Mouse (Mus musculus) MEL (cell line): ENCODE measurements around the gene Vtn.

Experiments
- CTCF ChIP-seq, 3 experiments: IDR thresholded peaks in 2 of 3; conservative IDR thresholded peaks in 1 of 3; 2 replicates each; pipeline ENCODE4 v1.5.1; 2011 to 2012; ENCODE audit warnings: low read length in 3 of 3, low read depth in 2 of 3, mild to moderate bottlenecking in 2 of 3, improper control_type of control experiment in 1 of 3, inconsistent platforms in 1 of 3, mixed read lengths in 1 of 3, moderate library complexity in 1 of 3; ENCODE audit not compliant: control insufficient read depth in 1 of 3, insufficient read depth in 1 of 3, poor library complexity in 1 of 3, severe bottlenecking in 1 of 3
- EP300 ChIP-seq, 2 experiments: IDR thresholded peaks; 2 replicates each; pipeline ENCODE4 v1.6.1; 2011; ENCODE audit warnings: improper control_type of control experiment in 2 of 2, low read length in 2 of 2, low read depth in 1 of 2, mild to moderate bottlenecking in 1 of 2
- ETS1 ChIP-seq: IDR thresholded peaks from 2 replicates; pipeline ENCODE4 v1.6.1; 2012; ENCODE audit warnings: low read depth, mild to moderate bottlenecking, inconsistent platforms, low read length, improper control_type of control experiment, moderate library complexity
- MYC ChIP-seq: IDR thresholded peaks from 2 replicates; pipeline ENCODE4 v1.6.1; 2011; ENCODE audit warnings: low read depth, mild to moderate bottlenecking, low read length, improper control_type of control experiment, moderate library complexity
- POLR2A ChIP-seq, 2 experiments: IDR thresholded peaks; 2 replicates each; pipeline ENCODE4 v1.6.1; 2011 to 2012; ENCODE audit warnings: low read length in 2 of 2, mild to moderate bottlenecking in 2 of 2, control low read depth in 1 of 2, improper control_type of control experiment in 1 of 2, low read depth in 1 of 2, moderate library complexity in 1 of 2; ENCODE audit not compliant: control insufficient read depth in 1 of 2, insufficient read depth in 1 of 2, poor library complexity in 1 of 2
- POLR2AphosphoS5 ChIP-seq: IDR thresholded peaks from 2 replicates; pipeline ENCODE4 v1.6.1; 2012; ENCODE audit warnings: low read depth, borderline replicate concordance, mild to moderate bottlenecking, inconsistent platforms, low read length, moderate library complexity, mixed read lengths
- USF1 ChIP-seq: IDR thresholded peaks from 2 replicates; pipeline ENCODE4 v1.6.1; 2014; ENCODE audit warnings: low read depth, mild to moderate bottlenecking, inconsistent platforms, low read length, improper control_type of control experiment, moderate library complexity
- USF2 ChIP-seq, 2 experiments: IDR thresholded peaks; 2 replicates each; pipeline ENCODE4 v1.6.1; 2011 to 2012; ENCODE audit warnings: improper control_type of control experiment in 2 of 2, low read length in 2 of 2, borderline replicate concordance in 1 of 2, inconsistent platforms in 1 of 2, low read depth in 1 of 2, mild to moderate bottlenecking in 1 of 2; ENCODE audit not compliant: insufficient read depth in 1 of 2

- TF ChIP-seq MYC (no peak), CTCF (IDR thresholded peaks at IDR 0.05 in 2 of 3, conservative IDR thresholded peaks at IDR 0.05 in 1 of 3; ENCODE audit: control insufficient read depth in 1 of 3, insufficient read depth in 1 of 3, low read depth in 2 of 3, low read length in 3 of 3, poor library complexity in 1 of 3, severe bottlenecking in 1 of 3) (peak in 1 of 3 experiments; percentile 44; a peak in 2 of 6 replicates), ETS1 (no peak), POLR2AphosphoS5 (no peak), POLR2A (IDR thresholded peaks at IDR 0.05; ENCODE audit: control insufficient read depth in 1 of 2, insufficient read depth in 1 of 2, low read depth in 1 of 2, low read length in 2 of 2, poor library complexity in 1 of 2) (peak in 1 of 2 experiments; percentile 34; a peak in 1 of 4 replicates), USF2 (IDR thresholded peaks at IDR 0.05; ENCODE audit: borderline replicate concordance in 1 of 2, insufficient read depth in 1 of 2, low read depth in 1 of 2, low read length in 2 of 2) (no peak), USF1 (no peak), EP300 (IDR thresholded peaks at IDR 0.05; ENCODE audit: low read depth in 1 of 2, low read length in 2 of 2) (no peak)
These were observed 45.7 kb downstream of the Vtn start for GRCm38 (mm10) chr11:78544449-78545111.
